Mouse (Mus musculus) layer of hippocampus, adult 18-20 months (tissue): ENCODE data around the gene Lingo1. TPM values are rescaled to one million over a fixed set of nuclear protein-coding genes. Genes with fewer than 3 reads are reported as not detected.

Experiments
- DNase-seq, 2 experiments: peaks; one replicate each; pipeline ENCODE4 v3.0.0; 2022; ENCODE audit warnings: low spot score in 2 of 2
- total RNA-seq, 2 experiments: library from RNA; stranded (reverse); gene quantifications; 2 replicates each; pipeline ENCODE4 v1.2.3; 2021

Gene Lingo1
- total RNA-seq, 2 experiments from 2014 or later, result 261 to 262 TPM

- DNase-seq, result peak; percentile 49 to 57
These were observed 114.3 kb downstream of the Lingo1 start for GRCm38 (mm10) chr9:56681950-56682349.

DNA sequence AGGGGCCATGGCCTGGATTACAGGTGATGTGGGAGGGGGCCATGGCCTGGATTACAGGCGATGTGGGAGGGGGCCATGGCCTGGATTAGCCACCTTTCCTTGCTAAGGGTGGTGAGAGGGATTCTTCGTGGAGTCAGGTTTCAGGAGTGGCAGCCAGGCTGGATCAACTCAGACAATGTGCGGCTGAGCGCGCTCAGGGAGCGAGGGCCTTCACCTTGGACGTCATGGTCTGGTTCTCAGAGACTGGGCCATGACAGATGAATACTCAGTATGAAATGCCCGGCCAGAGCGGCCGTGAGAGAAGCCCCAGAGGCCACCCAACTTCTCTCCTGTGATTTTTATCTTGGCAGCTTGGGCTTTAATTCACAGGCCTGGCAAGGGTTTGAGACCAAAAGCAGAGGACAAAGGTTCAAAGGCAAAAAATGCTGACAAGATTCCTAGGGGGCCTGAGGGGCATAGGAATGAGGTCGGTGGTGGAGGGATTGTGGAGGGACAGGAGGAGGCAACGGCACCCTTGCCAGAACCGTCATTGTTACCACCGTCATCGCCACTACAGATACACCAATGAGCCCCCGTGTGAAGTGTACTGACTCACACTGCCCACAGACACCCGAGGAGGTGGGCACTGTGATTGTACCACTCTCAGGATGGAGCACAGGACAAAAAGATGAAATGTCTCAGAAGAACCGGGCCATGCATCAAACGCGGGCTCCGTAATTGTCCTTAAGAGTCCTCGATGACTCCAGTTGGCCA is 117.2 kb downstream of the Lingo1 start:
- no peak for DNase-seq

DNA sequence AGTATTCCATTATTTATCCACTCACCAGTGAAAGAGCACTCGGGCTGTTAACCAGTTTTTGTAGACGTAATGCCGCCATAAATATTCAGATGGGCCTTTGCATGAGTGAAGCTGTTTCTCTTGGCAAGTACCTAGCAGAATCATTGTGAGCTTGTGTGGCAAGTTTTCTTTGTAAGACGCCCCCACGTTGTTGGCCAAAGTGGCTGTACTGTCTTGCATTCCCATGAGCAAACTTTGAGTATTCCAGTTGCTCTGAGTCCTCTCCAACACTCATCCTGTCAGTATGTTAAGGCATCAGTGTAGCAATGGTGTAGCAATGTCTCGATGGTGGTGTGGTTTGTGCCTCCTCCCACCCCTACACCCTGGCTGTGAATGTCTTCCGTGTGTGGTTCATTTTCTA is 120.6 kb downstream of the Lingo1 start:
- no peak for DNase-seq

DNA sequence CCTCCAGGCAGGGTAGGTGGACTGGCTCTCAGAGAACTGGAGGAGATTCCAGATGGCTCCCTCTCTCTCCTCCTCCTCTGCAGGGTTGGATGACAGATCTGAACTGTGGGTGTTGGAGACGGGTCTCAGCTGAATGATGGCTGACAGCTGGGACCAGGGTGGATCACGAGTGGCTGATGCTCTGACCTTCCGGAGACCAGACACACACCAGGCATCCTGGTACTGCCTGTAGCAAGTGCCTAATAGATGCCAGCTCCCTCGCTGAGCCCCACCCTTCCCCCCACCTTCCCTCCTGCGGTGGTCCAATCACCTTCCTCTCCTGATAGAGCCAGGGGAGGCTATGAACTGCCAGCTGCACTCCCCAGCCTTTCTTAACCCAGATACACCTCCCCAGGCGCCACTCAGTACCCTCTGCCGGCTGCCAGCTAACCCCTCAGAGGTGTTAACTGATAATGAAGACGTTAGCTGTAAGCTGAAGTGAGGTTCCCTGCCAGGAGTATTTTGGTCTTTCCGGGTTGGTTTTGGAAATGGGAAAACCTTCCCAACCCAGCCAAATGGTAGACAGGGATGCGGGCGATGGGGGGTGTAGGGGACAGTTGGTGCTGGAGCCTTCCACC is 126.6 kb downstream of the Lingo1 start:
- DNase-seq, result peak in 1 of 2 experiments; percentile 53

- DNase-seq, result no peak
These were observed 132.1 kb downstream of the Lingo1 start for GRCm38 (mm10) chr9:56664136-56664535.

- peak; percentile 44 to 61 for DNase-seq
These were observed 133.3 kb downstream of the Lingo1 start for GRCm38 (mm10) chr9:56662946-56663345.

DNA sequence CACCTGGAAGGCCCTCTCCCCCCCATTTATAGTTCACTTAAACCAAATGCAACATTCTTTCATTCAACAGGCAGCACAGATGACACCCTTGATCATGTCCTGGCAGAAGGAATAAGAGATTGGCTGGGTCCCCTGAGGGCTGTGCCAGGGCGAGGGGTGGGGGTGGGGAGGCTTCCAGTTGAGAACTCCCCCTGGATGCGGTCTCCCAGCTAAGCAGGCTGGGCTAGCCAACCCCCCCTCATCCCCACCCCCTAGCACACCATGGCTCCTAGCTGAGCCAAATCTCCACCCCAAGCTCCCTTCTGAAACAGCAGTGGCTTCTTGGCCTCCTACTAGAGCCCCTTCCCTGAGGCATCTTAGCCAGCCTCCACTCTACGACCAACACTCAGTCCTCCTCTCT is 133.9 kb downstream of the Lingo1 start:
- DNase-seq, result no peak

GRCm38 (mm10) chr9:56661217-56661840 is 134.9 kb downstream of the Lingo1 start:
- DNase-seq, result no peak

GRCm38 (mm10) chr9:56658580-56658979 is 137.7 kb downstream of the Lingo1 start:
- no peak for DNase-seq

GRCm38 (mm10) chr9:56657996-56658398 is 138.3 kb downstream of the Lingo1 start:
- DNase-seq, result peak; percentile 88 to 91

GRCm38 (mm10) chr9:56656766-56657542 is 139.3 kb downstream of the Lingo1 start:
- peak; percentile 85 to 89 for DNase-seq

- DNase-seq, result no peak
These were observed 141.1 kb downstream of the Lingo1 start for GRCm38 (mm10) chr9:56655167-56655566.

DNA sequence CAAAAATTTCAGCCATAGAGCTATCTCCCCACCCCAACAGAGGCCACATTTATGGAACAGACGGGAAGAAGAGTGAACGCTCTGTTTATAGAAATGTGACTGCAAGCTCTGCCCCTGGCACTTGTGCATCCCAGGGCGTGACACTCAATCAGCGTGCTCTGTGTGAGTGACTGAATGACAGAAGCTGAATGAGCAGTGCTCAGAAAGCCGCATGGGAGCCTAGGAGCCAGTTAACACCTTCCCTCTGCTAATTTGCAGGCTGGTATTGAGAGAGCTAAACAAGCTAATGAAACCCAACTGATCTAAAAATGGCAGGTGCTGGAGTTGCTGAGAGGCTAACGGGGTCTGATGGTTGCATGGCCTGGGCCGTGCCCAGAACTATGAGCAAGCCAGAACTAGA is 143.7 kb downstream of the Lingo1 start:
- no peak for DNase-seq

- DNase-seq, result no peak
These were observed 144.7 kb downstream of the Lingo1 start for GRCm38 (mm10) chr9:56651586-56651985.

DNA sequence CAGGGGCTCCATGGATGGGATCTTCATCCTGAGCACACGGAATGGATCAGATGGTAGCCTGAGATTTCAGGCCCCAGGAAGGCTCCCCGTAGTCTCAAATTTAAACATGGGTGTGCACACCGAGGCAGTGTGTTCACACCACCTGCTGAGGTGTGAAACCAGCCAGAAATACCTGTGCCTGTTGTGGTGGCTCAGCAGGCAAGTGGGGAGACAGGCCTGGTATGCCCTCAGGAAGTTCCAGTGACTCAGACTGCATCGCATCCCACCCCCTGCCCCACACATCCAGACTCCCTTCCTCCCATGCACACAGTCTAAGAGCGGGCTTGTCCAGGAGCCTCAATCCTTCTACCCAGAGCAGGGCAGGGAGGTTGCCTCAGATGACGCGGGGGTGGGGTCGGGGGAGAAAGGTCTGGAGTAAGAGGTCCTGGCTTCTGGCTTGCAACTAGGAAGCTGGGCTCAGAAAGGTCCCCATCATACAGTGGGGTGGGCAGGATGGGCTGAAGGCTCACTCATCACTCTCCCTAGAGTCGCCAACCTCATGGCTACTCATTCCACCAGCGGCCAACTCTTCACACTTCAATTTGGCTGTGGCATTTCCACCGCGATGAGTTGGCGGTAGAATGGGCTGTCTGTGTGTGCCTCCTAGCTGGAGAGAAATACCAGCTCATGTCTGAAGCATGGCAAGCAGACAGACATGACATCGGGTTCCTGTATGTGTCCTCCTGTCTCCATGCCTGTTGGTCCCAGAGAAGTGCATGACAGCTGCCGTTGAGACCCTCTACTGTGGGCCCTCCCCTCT is 149.8 kb downstream of the Lingo1 start:
- DNase-seq, result no peak

GRCm38 (mm10) chr9:56643474-56643873 is 152.8 kb downstream of the Lingo1 start:
- DNase-seq, result no peak

GRCm38 (mm10) chr9:56638226-56638905 is 157.9 kb downstream of the Lingo1 start:
- DNase-seq, result no peak

GRCm38 (mm10) chr9:56637403-56637857 is 158.8 kb downstream of the Lingo1 start:
- peak; percentile 77 to 81 for DNase-seq

GRCm38 (mm10) chr9:56636766-56637402 is 159.4 kb downstream of the Lingo1 start:
- DNase-seq, result no peak

GRCm38 (mm10) chr9:56636214-56636613 is 160.1 kb downstream of the Lingo1 start:
- DNase-seq, result peak; percentile 92 to 97
